ENCODE assay signal across 16 mouse cellular contexts in the genomic region with DNA sequence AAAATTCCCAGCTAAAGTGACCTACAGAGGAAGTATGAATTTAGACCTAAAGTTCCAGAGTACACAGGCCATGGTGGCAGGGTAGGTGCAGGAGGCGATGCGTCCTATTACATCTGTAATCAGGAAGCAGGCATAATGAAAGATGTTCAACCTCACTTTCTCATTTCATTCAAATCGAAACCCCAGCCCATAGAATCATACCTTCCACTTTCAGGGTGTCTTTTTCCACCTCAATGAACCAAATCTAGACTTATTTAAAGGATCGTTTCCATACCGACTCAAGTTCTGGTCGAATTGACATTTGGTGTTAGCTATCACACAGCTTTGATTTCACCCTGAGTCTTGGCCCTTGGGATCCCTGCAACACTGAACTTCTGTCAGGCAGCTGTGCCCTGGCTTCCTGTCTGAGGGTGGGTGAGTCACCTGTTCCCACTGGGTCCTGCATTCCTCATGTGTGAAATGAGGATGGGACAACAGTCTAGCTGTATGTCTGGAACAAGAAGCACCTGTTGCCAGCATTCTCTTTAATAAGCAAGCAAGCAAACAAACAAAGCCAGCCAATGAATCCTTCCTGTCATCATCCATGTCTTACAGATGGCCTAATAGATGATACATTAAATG. TPM values are rescaled to one million over a fixed set of nuclear protein-coding genes. Genes with fewer than 3 reads are reported as not detected.
"Had no signal": no experiment of that assay in that cellular context is flagged by ENCODE, and none has a peak within 500 bp of the region (broad histone marks: within the 10 kb centered on the region; RNA-seq: fewer than 3 reads in every experiment).

No protein-coding gene starts in this region.

- H3K9me3 ChIP-seq: limb, embryonic 15.5 days; liver, embryonic 13.5 days; midbrain, embryonic 13.5 days; neural tube, embryonic 13.5 days had no signal

- H3K4me3 ChIP-seq: limb, embryonic 15.5 days; liver, embryonic 13.5 days; midbrain, embryonic 13.5 days; neural tube, embryonic 13.5 days had no signal

- H3K27me3 ChIP-seq: limb, embryonic 15.5 days; liver, embryonic 13.5 days; midbrain, embryonic 13.5 days; neural tube, embryonic 13.5 days had no signal

- H3K4me2 ChIP-seq: limb, embryonic 15.5 days; liver, embryonic 13.5 days; midbrain, embryonic 13.5 days; neural tube, embryonic 13.5 days had no signal

- H3K27ac ChIP-seq: kidney, postnatal 0 days; limb, embryonic 15.5 days; liver, embryonic 13.5 days; midbrain, embryonic 13.5 days; neural tube, embryonic 13.5 days had no signal

- H3K9ac ChIP-seq: limb, embryonic 15.5 days; liver, embryonic 13.5 days; liver, postnatal 0 days; midbrain, embryonic 13.5 days; neural tube, embryonic 13.5 days had no signal

- H3K36me3 ChIP-seq: limb, embryonic 15.5 days; liver, embryonic 13.5 days; midbrain, embryonic 13.5 days; neural tube, embryonic 13.5 days had no signal

- H3K4me1 ChIP-seq: limb, embryonic 15.5 days; liver, embryonic 13.5 days; midbrain, embryonic 13.5 days had no signal

- ATAC-seq: liver, postnatal 0 days; midbrain, embryonic 13.5 days had no signal

- DNase-seq: kidney, postnatal 36 days; layer of hippocampus, adult 9-11 months; layer of hippocampus, postnatal 36 days; liver, embryonic 13.5 days; liver, postnatal 0 days; retina, postnatal 1 day; thymus, postnatal 4 days had no signal

RNA-seq across cellular contexts. Expression of gene Tprg, which starts 36.4 kb away (rescaled TPM):
- total RNA-seq: layer of hippocampus, adult 18-20 months; layer of hippocampus, postnatal 36 days; left cerebral cortex, adult 8-10 months; left cerebral cortex, postnatal 25 days; megakaryocyte-erythroid progenitor cell, adult 5-6 weeks had no signal
- polyA plus RNA-seq: liver, embryonic 13.5 days; liver, postnatal 0 days; midbrain, embryonic 13.5 days; neural tube, embryonic 13.5 days; spleen, adult 2 months had no signal
